Mouse (Mus musculus) heart, postnatal 0 days (tissue): Measurements from ENCODE around the gene Gstm3.

Source experiments
- CTCF ChIP-seq: IDR thresholded peaks from 2 replicates; pipeline ENCODE4 v1.5.1; 2016; ENCODE audit warnings: antibody characterized with exemption, control low read depth, low read depth
- EP300 ChIP-seq: IDR thresholded peaks from 2 replicates; pipeline ENCODE4 v1.6.1; 2016; ENCODE audit warnings: antibody characterized with exemption, low read depth

DNA sequence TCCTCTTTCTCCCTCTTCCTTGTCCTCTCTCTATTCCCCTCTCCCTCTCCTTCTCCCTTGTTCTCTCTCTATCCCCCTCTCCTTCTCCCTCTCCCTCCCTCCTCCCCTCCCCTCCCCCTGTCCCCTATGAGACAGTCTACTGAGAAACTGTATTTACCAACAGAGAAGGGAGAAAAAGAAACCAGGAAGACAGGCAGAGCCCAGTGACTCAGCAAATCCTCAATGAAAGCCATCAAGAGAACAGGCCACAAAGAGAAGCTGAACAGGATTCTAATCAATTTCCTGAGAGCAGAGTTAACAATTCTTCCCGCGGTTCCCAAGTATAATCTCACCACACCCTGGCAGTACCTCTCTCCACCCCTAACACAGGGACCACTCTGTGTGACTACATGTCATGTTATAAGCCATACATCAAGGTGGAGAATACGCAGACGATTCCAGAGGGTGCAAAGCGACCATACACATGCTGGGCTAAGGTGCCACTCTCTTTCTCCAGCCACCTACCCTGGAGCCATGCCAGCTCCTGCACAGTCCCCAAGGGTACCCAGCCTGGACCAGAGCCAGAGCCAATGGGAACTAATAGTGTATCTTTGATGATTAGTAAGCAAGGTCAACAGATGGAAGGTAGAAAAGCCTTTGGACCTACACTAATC is 4.3 kb downstream of the Gstm3 start:
- TF ChIP-seq EP300: no peak
- no peak for TF ChIP-seq CTCF
